Mouse (Mus musculus) kidney, adult 2 months (tissue): ENCODE measurements around the gene Pitpnm3.

Experiments used
- CTCF ChIP-seq: fragments of 200-500 bp; conservative IDR thresholded peaks from 2 replicates; pipeline ENCODE4 v1.5.1; 2011; ENCODE audit warnings: low read depth, mild to moderate bottlenecking, control low read depth, low read length, moderate library complexity, mixed read lengths; ENCODE audit not compliant: insufficient read depth, insufficient read length
- POLR2A ChIP-seq: fragments of 200-500 bp; IDR thresholded peaks from one replicate; pipeline ENCODE4 v1.6.1; 2011; ENCODE audit warnings: low read depth, low read length, control low read depth

DNA sequence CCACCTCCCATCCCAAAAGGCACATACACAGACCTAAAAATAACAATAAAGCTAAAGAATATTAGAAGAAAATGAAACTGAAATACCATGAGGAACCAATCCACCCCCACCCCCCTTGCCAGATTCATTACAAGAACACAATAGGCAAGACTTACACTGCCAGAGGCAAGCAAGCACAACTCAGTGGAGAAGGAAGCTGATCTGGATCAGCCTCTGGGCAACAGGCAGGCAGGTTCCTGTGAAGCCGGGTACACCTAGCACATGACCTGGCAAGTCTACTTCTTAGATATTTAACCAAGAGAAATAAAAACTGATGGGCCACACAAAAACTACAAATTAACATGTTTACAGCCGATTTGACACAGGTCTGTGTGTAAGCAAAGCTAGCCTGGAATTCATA lies 27.6 kb upstream of the Pitpnm3 start:
- TF ChIP-seq CTCF (no peak), POLR2A (no peak)
